In genomic region chr8:121314036-121314435, GRCm38 (mm10) we compare ENCODE assay signal across 20 mouse cellular contexts.
DNase-seq lines count a peak whose midpoint lies in the region; ATAC-seq lines count a peak whose summit lies in the region.
"Had no signal": no experiment of that assay in that cellular context is flagged by ENCODE, and none has a peak within 500 bp of the region (broad histone marks: within the 10 kb centered on the region; RNA-seq: fewer than 3 reads in every experiment).

No protein-coding gene starts in this region.

- peaks cover 82% of the 10 kb centered on the region for H3K4me1 ChIP-seq in heart, embryonic 10.5 days
- peaks cover 6% of the 10 kb centered on the region for H3K4me1 ChIP-seq in hindbrain, embryonic 16.5 days (ENCODE audit: control insufficient read depth, insufficient read depth, low read depth, low read length)

- WGBS in heart, embryonic 10.5 days, result 50% methylated on average over 5 of the region's 5 CpGs
- WGBS in hindbrain, embryonic 16.5 days, result 67% methylated on average over 5 of the region's 5 CpGs

- peaks cover 11% of the 10 kb centered on the region for H3K27me3 ChIP-seq in heart, embryonic 10.5 days (ENCODE audit: insufficient read depth, poor library complexity, severe bottlenecking)
- H3K27me3 ChIP-seq in hindbrain, embryonic 16.5 days (replicated peaks; ENCODE audit: control insufficient read depth, insufficient read depth, low read length), result no peaks in the 10 kb centered on the region

- intact Hi-C loops in heart, postnatal 10 days (cut with DNase I), result loop anchor here (5.0 kb wide), 1 partner anchor 78 kb away; no protein-coding TSS in a partner anchor

- H3K36me3 ChIP-seq in heart, embryonic 10.5 days, result no peaks in the 10 kb centered on the region
- no peaks in the 10 kb centered on the region for H3K36me3 ChIP-seq in hindbrain, embryonic 16.5 days (ENCODE audit: control insufficient read depth, insufficient read depth, low read length)
- H3K36me3 ChIP-seq: embryonic facial prominence, embryonic 12.5 days; embryonic facial prominence, embryonic 15.5 days had no signal

- peak; percentile 46 to 74 for DNase-seq in adrenal gland, adult (ENCODE audit: inconsistent age in 2 of 2, low spot score in 1 of 2)
- DNase-seq in adrenal gland, adult 18-20 months (ENCODE audit: low spot score in 2 of 2), result no peak
- DNase-seq in heart, embryonic 10.5 days (ENCODE audit: low spot score), result no peak
- DNase-seq in heart, postnatal 10 days, result no peak
- peak; percentile 2 for DNase-seq in adipocyte (ENCODE audit: low spot score)
- peak; percentile 35 to 51 for DNase-seq in adrenal gland, postnatal 36 days
- DNase-seq in right cerebral cortex, postnatal 4 days, result no peak
- DNase-seq: cerebellum, adult 11 months; cerebellum, adult 9-11 months; forebrain, postnatal 0 days; gastrocnemius, adult 2 months; gastrocnemius, postnatal 14 days; heart, adult 18-20 months; kidney, adult 9 months had no signal

- no peak overlapping the region for H3K9ac ChIP-seq in hindbrain, embryonic 16.5 days (ENCODE audit: low read depth, low read length)
- H3K9ac ChIP-seq: embryonic facial prominence, embryonic 12.5 days; embryonic facial prominence, embryonic 15.5 days; forebrain, postnatal 0 days; hindbrain, embryonic 14.5 days had no signal

- no peaks in the 10 kb centered on the region for H3K9me3 ChIP-seq in heart, embryonic 10.5 days
- no peaks in the 10 kb centered on the region for H3K9me3 ChIP-seq in hindbrain, embryonic 16.5 days (ENCODE audit: control insufficient read depth, low read length)
- H3K9me3 ChIP-seq: embryonic facial prominence, embryonic 12.5 days; embryonic facial prominence, embryonic 15.5 days had no signal

- no peak overlapping the region for H3K4me3 ChIP-seq in heart, embryonic 10.5 days
- H3K4me3 ChIP-seq in hindbrain, embryonic 16.5 days (ENCODE audit: low read length), result no peak overlapping the region
- H3K4me3 ChIP-seq: embryonic facial prominence, embryonic 12.5 days; embryonic facial prominence, embryonic 15.5 days; gastrocnemius, adult 2 months had no signal

- H3K27ac ChIP-seq in heart, embryonic 10.5 days, result peak overlapping the region; percentile 56
- no peak overlapping the region for H3K27ac ChIP-seq in hindbrain, embryonic 16.5 days (ENCODE audit: low read depth, low read length)
- H3K27ac ChIP-seq: embryonic facial prominence, embryonic 12.5 days; embryonic facial prominence, embryonic 15.5 days; gastrocnemius, adult 2 months; hindbrain, embryonic 14.5 days had no signal

- no peak for ATAC-seq in hindbrain, embryonic 16.5 days
- ATAC-seq: forebrain, embryonic 14.5 days; forebrain, postnatal 0 days; intestine, postnatal 0 days had no signal

- H3K4me2 ChIP-seq in hindbrain, embryonic 16.5 days (ENCODE audit: low read length), result no peak overlapping the region
- H3K4me2 ChIP-seq: embryonic facial prominence, embryonic 12.5 days; embryonic facial prominence, embryonic 15.5 days; hindbrain, embryonic 14.5 days had no signal

Comparison
In these comparisons a context has a peak if more than half of its experiments do, and no peak if none do; other contexts are left out.
1. DNase-seq: peak in adrenal gland, adult (2 of 2), adipocyte (single experiment) and adrenal gland, postnatal 36 days (2 of 2); none in adrenal gland, adult 18-20 months (0 of 2), heart, embryonic 10.5 days (single experiment), heart, postnatal 10 days (0 of 2) and right cerebral cortex, postnatal 4 days (single experiment).